Mouse (Mus musculus) ovary, postnatal 14 days (tissue): ENCODE measurements around the gene Dnajc13.
A peak's percentile ranks its signal among the peaks of the same experiment; 100 is the strongest.

Experiments
- DNase-seq: peaks from one replicate; pipeline ENCODE4 v3.0.0; 2022; ENCODE audit warnings: low spot score

Gene Dnajc13

GRCm38 (mm10) chr9:104262823-104263352 is at the start of gene Dnajc13:
Gene Dnajc13 (minus strand): TSS chr9:104262930.
- DNase-seq, result peak; percentile 96

GRCm38 (mm10) chr9:104306734-104307133 is 44.0 kb upstream of the Dnajc13 start:
- peak; percentile 62 for DNase-seq

- no peak for DNase-seq
These were observed 42.8 kb upstream of the Dnajc13 start for GRCm38 (mm10) chr9:104305333-104306111.

GRCm38 (mm10) chr9:104304800-104305199 is 42.1 kb upstream of the Dnajc13 start:
- DNase-seq, result no peak

- no peak for DNase-seq
These were observed 41.6 kb upstream of the Dnajc13 start for GRCm38 (mm10) chr9:104304376-104304775.

GRCm38 (mm10) chr9:104300569-104300968 is 37.8 kb upstream of the Dnajc13 start:
- no peak for DNase-seq

- DNase-seq, result no peak
These were observed 34.3 kb upstream of the Dnajc13 start for GRCm38 (mm10) chr9:104297041-104297440.

GRCm38 (mm10) chr9:104284934-104285333 is 22.2 kb upstream of the Dnajc13 start:
- no peak for DNase-seq

GRCm38 (mm10) chr9:104282536-104282935 is 19.8 kb upstream of the Dnajc13 start:
- DNase-seq, result no peak

- DNase-seq, result no peak
These were observed 19.0 kb upstream of the Dnajc13 start for GRCm38 (mm10) chr9:104281737-104282136.

GRCm38 (mm10) chr9:104280725-104281495 is 18.2 kb upstream of the Dnajc13 start:
- DNase-seq, result no peak

- peak; percentile 20 for DNase-seq
These were observed 14.9 kb upstream of the Dnajc13 start for GRCm38 (mm10) chr9:104277528-104278162.

- no peak for DNase-seq
These were observed 12.5 kb upstream of the Dnajc13 start for GRCm38 (mm10) chr9:104275084-104275785.

- DNase-seq, result no peak
These were observed 9.3 kb upstream of the Dnajc13 start for GRCm38 (mm10) chr9:104272057-104272456.

- no peak for DNase-seq
These were observed 8.9 kb upstream of the Dnajc13 start for GRCm38 (mm10) chr9:104271642-104272041.

- no peak for DNase-seq
These were observed 7.2 kb upstream of the Dnajc13 start for GRCm38 (mm10) chr9:104269944-104270343.

GRCm38 (mm10) chr9:104269349-104269871 is 6.7 kb upstream of the Dnajc13 start:
- no peak for DNase-seq

- no peak for DNase-seq
These were observed 1.8 kb upstream of the Dnajc13 start for GRCm38 (mm10) chr9:104264567-104264966.

GRCm38 (mm10) chr9:104262016-104262762 is 541 bp downstream of the Dnajc13 start:
- no peak for DNase-seq

- no peak for DNase-seq
These were observed 2.4 kb downstream of the Dnajc13 start for GRCm38 (mm10) chr9:104260306-104260705.

- DNase-seq, result no peak
These were observed 6.6 kb downstream of the Dnajc13 start for GRCm38 (mm10) chr9:104256085-104256484.
